Mouse (Mus musculus): ENCODE results near the gene Atp10a.

- no peak for TF ChIP-seq GATA1 (IDR thresholded peaks at IDR 0.05; ENCODE audit: low read length)
- TF ChIP-seq TAL1 (IDR thresholded peaks at IDR 0.05; ENCODE audit: low read length): no peak
Measured at GRCm38 (mm10) chr7:58759265-58759664, 103.3 kb downstream of the Atp10a start.

Data from erythroblast, embryonic 14.5 days (primary cell).